Mouse (Mus musculus): ENCODE data around the gene Kcnj16. TPM values are rescaled to one million over a fixed set of nuclear protein-coding genes. Genes with fewer than 3 reads are reported as not detected.

The Kcnj16 gene
- polyA plus RNA-seq (2012; rRNA removed) = 0.14 TPM in 1 of 2 replicates, not detected in the other

- H3K27me3 ChIP-seq (ENCODE audit: control insufficient read depth, insufficient read depth, low read length) = no peaks in the 10 kb centered on the region
- 31% methylated on average over 4 of the region's 4 CpGs for WGBS
- no peak within 1 kb of the TSS for H3K4me3 ChIP-seq (ENCODE audit: low read depth, low read length)
- H3K4me1 ChIP-seq (ENCODE audit: control insufficient read depth, insufficient read depth, insufficient read length, low read length) = no peaks in the 10 kb centered on the region
- no peaks in the 10 kb centered on the region for H3K36me3 ChIP-seq (ENCODE audit: control insufficient read depth, insufficient read depth, low read length)
- no peak within 1 kb of the TSS for H3K27ac ChIP-seq (ENCODE audit: insufficient read depth, low read depth, low read length)
- TF ChIP-seq CTCF (IDR thresholded peaks at IDR 0.05; ENCODE audit: extremely low read depth, insufficient read length, insufficient replicate concordance, low read depth, low read length) (no peak), POLR2A (IDR thresholded peaks at IDR 0.05; ENCODE audit: low read depth, low read length) (no peak)
These were observed at the start of gene Kcnj16 for GRCm38 (mm10) chr11:110967762-110968135. Gene Kcnj16, plus strand, starts transcription at chr11:110968033.

DNA sequence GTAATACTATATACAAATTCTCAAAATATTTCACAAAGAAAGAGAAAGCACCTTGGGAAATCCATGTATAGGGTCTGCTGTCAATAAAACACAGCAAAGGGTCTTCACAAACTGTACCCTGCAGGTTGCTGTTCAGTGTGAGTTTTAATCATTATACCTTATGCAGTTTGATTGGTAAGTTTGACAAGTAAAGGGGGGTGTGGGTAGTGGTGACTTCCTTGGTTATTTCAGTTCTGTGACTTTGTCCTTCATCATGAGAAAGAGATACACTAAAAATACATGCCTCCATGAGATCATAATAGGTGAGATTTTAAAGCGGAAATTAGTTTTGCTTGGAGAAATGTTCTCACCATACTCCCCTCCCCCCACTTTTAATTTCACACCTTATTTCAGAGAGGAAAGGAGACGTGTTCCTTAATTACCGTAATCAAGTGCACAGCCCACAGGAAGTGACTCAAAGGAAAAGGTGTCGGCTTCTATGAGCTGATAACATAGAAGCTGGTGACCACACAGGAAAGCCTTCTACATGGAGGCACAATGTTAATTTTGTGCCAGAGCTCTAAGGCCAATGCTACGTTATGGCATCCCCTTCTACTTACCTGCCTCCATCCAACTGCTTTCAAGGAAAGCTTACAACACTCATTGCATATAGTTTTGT, 48.9 kb upstream of the Kcnj16 start:
- no peaks in the 10 kb centered on the region for H3K27me3 ChIP-seq (ENCODE audit: control insufficient read depth, insufficient read depth, low read length)
- no peaks in the 10 kb centered on the region for H3K36me3 ChIP-seq (ENCODE audit: control insufficient read depth, insufficient read depth, low read length)
- H3K27ac ChIP-seq (ENCODE audit: insufficient read depth, low read depth, low read length) = no peak overlapping the region
- TF ChIP-seq CTCF (IDR thresholded peaks at IDR 0.05; ENCODE audit: extremely low read depth, insufficient read length, insufficient replicate concordance, low read depth, low read length) = no peak
- no peak for TF ChIP-seq POLR2A (IDR thresholded peaks at IDR 0.05; ENCODE audit: low read depth, low read length)
- WGBS = 56% methylated on average over 5 of the region's 5 CpGs
- no peaks in the 10 kb centered on the region for H3K4me1 ChIP-seq (ENCODE audit: control insufficient read depth, insufficient read depth, insufficient read length, low read length)
- no peak overlapping the region for H3K4me3 ChIP-seq (ENCODE audit: low read depth, low read length)

GRCm38 (mm10) chr11:110935699-110936098, 32.1 kb upstream of the Kcnj16 start:
- H3K4me3 ChIP-seq (ENCODE audit: low read depth, low read length) = no peak overlapping the region
- no peak overlapping the region for H3K27ac ChIP-seq (ENCODE audit: insufficient read depth, low read depth, low read length)
- no peaks in the 10 kb centered on the region for H3K4me1 ChIP-seq (ENCODE audit: control insufficient read depth, insufficient read depth, insufficient read length, low read length)
- no peaks in the 10 kb centered on the region for H3K27me3 ChIP-seq (ENCODE audit: control insufficient read depth, insufficient read depth, low read length)
- WGBS = 65% methylated on average over 3 of the region's 3 CpGs
- TF ChIP-seq CTCF (IDR thresholded peaks at IDR 0.05; ENCODE audit: extremely low read depth, insufficient read length, insufficient replicate concordance, low read depth, low read length) = no peak
- no peak for TF ChIP-seq POLR2A (IDR thresholded peaks at IDR 0.05; ENCODE audit: low read depth, low read length)
- H3K36me3 ChIP-seq (ENCODE audit: control insufficient read depth, insufficient read depth, low read length) = no peaks in the 10 kb centered on the region

DNA sequence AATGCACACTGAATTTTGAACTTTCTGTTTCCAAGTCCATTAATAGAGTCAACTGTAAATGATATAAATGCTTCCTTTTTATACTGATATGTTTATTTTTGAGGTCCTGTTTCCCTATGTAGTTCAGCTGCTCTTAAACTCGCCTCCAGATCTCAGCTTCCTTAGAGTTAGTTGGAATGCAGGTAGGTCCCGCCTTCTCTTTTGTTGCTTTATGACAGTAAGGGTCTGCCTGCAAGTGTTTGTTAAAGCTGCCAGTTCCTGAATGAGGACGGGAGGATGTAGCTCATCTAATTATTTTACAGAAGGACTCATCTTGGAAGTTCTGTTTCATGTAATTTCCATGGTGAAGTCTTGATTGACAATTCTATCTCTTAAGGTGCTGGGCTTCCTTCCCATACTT, 25.6 kb upstream of the Kcnj16 start:
- H3K4me3 ChIP-seq (ENCODE audit: low read depth, low read length) = no peak overlapping the region
- H3K27ac ChIP-seq (ENCODE audit: insufficient read depth, low read depth, low read length) = no peak overlapping the region
- H3K4me1 ChIP-seq (ENCODE audit: control insufficient read depth, insufficient read depth, insufficient read length, low read length) = peaks cover 7% of the 10 kb centered on the region; the same call in 1 of the 2 replicates
- no peaks in the 10 kb centered on the region for H3K27me3 ChIP-seq (ENCODE audit: control insufficient read depth, insufficient read depth, low read length)
- WGBS = 11% methylated on average over 3 of the region's 3 CpGs
- no peaks in the 10 kb centered on the region for H3K36me3 ChIP-seq (ENCODE audit: control insufficient read depth, insufficient read depth, low read length)
- TF ChIP-seq CTCF (IDR thresholded peaks at IDR 0.05; ENCODE audit: extremely low read depth, insufficient read length, insufficient replicate concordance, low read depth, low read length) (no peak), POLR2A (IDR thresholded peaks at IDR 0.05; ENCODE audit: low read depth, low read length) (no peak)

GRCm38 (mm10) chr11:110942695-110943135, 25.1 kb upstream of the Kcnj16 start:
- 10% methylated on average over 6 of the region's 6 CpGs for WGBS
- TF ChIP-seq CTCF (IDR thresholded peaks at IDR 0.05; ENCODE audit: extremely low read depth, insufficient read length, insufficient replicate concordance, low read depth, low read length) (no peak), POLR2A (IDR thresholded peaks at IDR 0.05; ENCODE audit: low read depth, low read length) (no peak)
- Histone ChIP-seq H3K4me1 (ENCODE audit: control insufficient read depth, insufficient read depth, insufficient read length, low read length) (peaks cover 7% of the 10 kb centered on the region; the same call in 1 of the 2 replicates), H3K27me3 (ENCODE audit: control insufficient read depth, insufficient read depth, low read length) (no peaks in the 10 kb centered on the region), H3K36me3 (ENCODE audit: control insufficient read depth, insufficient read depth, low read length) (no peaks in the 10 kb centered on the region), H3K4me3 (ENCODE audit: low read depth, low read length) (no peak overlapping the region), H3K27ac (ENCODE audit: insufficient read depth, low read depth, low read length) (no peak overlapping the region)

GRCm38 (mm10) chr11:110956665-110957064, 11.2 kb upstream of the Kcnj16 start:
- no peaks in the 10 kb centered on the region for H3K36me3 ChIP-seq (ENCODE audit: control insufficient read depth, insufficient read depth, low read length)
- H3K27me3 ChIP-seq (ENCODE audit: control insufficient read depth, insufficient read depth, low read length) = no peaks in the 10 kb centered on the region
- WGBS = 41% methylated on average over 7 of the region's 7 CpGs
- TF ChIP-seq POLR2A (IDR thresholded peaks at IDR 0.05; ENCODE audit: low read depth, low read length) = no peak
- TF ChIP-seq CTCF (IDR thresholded peaks at IDR 0.05; ENCODE audit: extremely low read depth, insufficient read length, insufficient replicate concordance, low read depth, low read length) = no peak
- no peak overlapping the region for H3K27ac ChIP-seq (ENCODE audit: insufficient read depth, low read depth, low read length)
- no peak overlapping the region for H3K4me3 ChIP-seq (ENCODE audit: low read depth, low read length)
- no peaks in the 10 kb centered on the region for H3K4me1 ChIP-seq (ENCODE audit: control insufficient read depth, insufficient read depth, insufficient read length, low read length)

DNA sequence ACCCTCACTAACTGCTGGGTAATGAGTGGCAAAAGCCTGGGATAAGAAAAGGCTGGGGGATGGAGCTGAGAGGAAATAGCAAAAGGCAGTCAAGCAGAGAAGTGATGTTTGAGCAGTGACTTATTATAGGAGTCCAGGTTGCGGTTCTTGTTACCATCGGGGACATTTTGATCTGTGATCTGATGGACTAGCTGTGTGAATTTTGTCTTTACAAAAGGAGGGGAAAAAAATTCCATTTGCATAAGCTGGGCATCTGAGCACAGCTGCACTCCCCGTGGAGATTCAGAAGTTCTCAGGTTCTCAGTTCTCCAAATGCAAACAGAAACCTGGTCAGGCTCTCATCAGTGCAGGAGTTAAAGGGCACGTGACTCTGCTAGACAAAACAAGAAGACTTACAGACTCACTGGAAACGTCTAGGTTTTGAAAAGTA, 6.2 kb upstream of the Kcnj16 start:
- Histone ChIP-seq H3K36me3 (ENCODE audit: control insufficient read depth, insufficient read depth, low read length) (no peaks in the 10 kb centered on the region), H3K4me1 (ENCODE audit: control insufficient read depth, insufficient read depth, insufficient read length, low read length) (no peaks in the 10 kb centered on the region), H3K27me3 (ENCODE audit: control insufficient read depth, insufficient read depth, low read length) (no peaks in the 10 kb centered on the region), H3K27ac (ENCODE audit: insufficient read depth, low read depth, low read length) (no peak overlapping the region), H3K4me3 (ENCODE audit: low read depth, low read length) (no peak overlapping the region)
- TF ChIP-seq POLR2A (IDR thresholded peaks at IDR 0.05; ENCODE audit: low read depth, low read length) (no peak), CTCF (IDR thresholded peaks at IDR 0.05; ENCODE audit: extremely low read depth, insufficient read length, insufficient replicate concordance, low read depth, low read length) (no peak)
- 25% methylated on average over 5 of the region's 5 CpGs for WGBS
